Mouse (Mus musculus) MEL (cell line): ENCODE results near the gene Nsmce3. TPM values are rescaled to one million over a fixed set of nuclear protein-coding genes. Genes with fewer than 3 reads are reported as not detected.

Experiments
- DNase-seq: peaks from one replicate; pipeline ENCODE4 v3.0.0; 2011; ENCODE audit warnings: low read depth, low spot score
- H3K27ac ChIP-seq: 2 replicates; pipeline ENCODE4 v1.5.1; 2012; ENCODE audit warnings: low read depth, mild to moderate bottlenecking, control low read depth, low read length, moderate library complexity; ENCODE audit not compliant: control insufficient read depth
- H3K27me3 ChIP-seq, 2 experiments: fragments of 150-350 bp in 1 of 2; sonication (generic) in 1 of 2; 2 replicates each; pipeline ENCODE4 v1.6.1; 2012; ENCODE audit warnings: low read length in 2 of 2, mild to moderate bottlenecking in 2 of 2, improper control_type of control experiment in 1 of 2, moderate library complexity in 1 of 2; ENCODE audit not compliant: insufficient read depth in 2 of 2, control insufficient read depth in 1 of 2
- H3K36me3 ChIP-seq, 2 experiments: 2 replicates each; pipeline ENCODE4 v1.6.1; 2012 to 2014; ENCODE audit warnings: low read length in 2 of 2, improper control_type of control experiment in 1 of 2, inconsistent platforms in 1 of 2, mild to moderate bottlenecking in 1 of 2; ENCODE audit not compliant: insufficient read depth in 2 of 2, control insufficient read depth in 1 of 2
- H3K4me1 ChIP-seq, 2 experiments: fragments of 150-350 bp in 1 of 2; sonication (generic) in 1 of 2; 2 replicates each; pipeline ENCODE4 v1.6.1; 2012; ENCODE audit warnings: low read length in 2 of 2, improper control_type of control experiment in 1 of 2, mild to moderate bottlenecking in 1 of 2; ENCODE audit not compliant: insufficient read depth in 2 of 2, control insufficient read depth in 1 of 2
- H3K4me3 ChIP-seq, 2 experiments: fragments of 150-350 bp in 1 of 2; sonication (generic) in 1 of 2; 2 replicates each; pipeline ENCODE4 v1.5.1; 2012; ENCODE audit warnings: low read depth in 2 of 2, low read length in 2 of 2, mild to moderate bottlenecking in 2 of 2, moderate library complexity in 2 of 2, control low read depth in 1 of 2, improper control_type of control experiment in 1 of 2; ENCODE audit not compliant: control insufficient read depth in 1 of 2, insufficient read depth in 1 of 2
- H3K79me2 ChIP-seq: 2 replicates; pipeline ENCODE4 v1.6.1; 2012; ENCODE audit warnings: mild to moderate bottlenecking, low read length, moderate library complexity; ENCODE audit not compliant: control insufficient read depth, poor library complexity, insufficient read depth
- H3K9ac ChIP-seq: 2 replicates; pipeline ENCODE4 v1.6.1; 2012; ENCODE audit warnings: low read depth, mild to moderate bottlenecking, control low read depth, low read length, moderate library complexity; ENCODE audit not compliant: control insufficient read depth, poor library complexity, severe bottlenecking
- H3K9me3 ChIP-seq: fragments of 150-350 bp; sonication (generic); replicated peaks from 2 replicates; pipeline ENCODE4 v1.6.1; 2012; ENCODE audit warnings: mild to moderate bottlenecking, low read length, improper control_type of control experiment, moderate library complexity; ENCODE audit not compliant: insufficient read depth
- BHLHE40 ChIP-seq: IDR thresholded peaks from 2 replicates; pipeline ENCODE4 v1.6.1; 2012; ENCODE audit warnings: low read depth, mild to moderate bottlenecking, inconsistent platforms, low read length, improper control_type of control experiment, borderline replicate concordance
- CHD2 ChIP-seq: IDR thresholded peaks from 2 replicates; pipeline ENCODE4 v1.6.1; 2011; ENCODE audit warnings: low read length, improper control_type of control experiment
- E2F4 ChIP-seq: IDR thresholded peaks from 2 replicates; pipeline ENCODE4 v1.6.1; 2011; ENCODE audit warnings: low read depth, low read length, improper control_type of control experiment, borderline replicate concordance
- ELF1 ChIP-seq: IDR thresholded peaks from 2 replicates; pipeline ENCODE4 v1.6.1; 2014; ENCODE audit warnings: low read depth, mild to moderate bottlenecking, inconsistent platforms, low read length, improper control_type of control experiment, moderate library complexity
- EP300 ChIP-seq, 2 experiments: IDR thresholded peaks; 2 replicates each; pipeline ENCODE4 v1.6.1; 2011; ENCODE audit warnings: improper control_type of control experiment in 2 of 2, low read length in 2 of 2, low read depth in 1 of 2, mild to moderate bottlenecking in 1 of 2
- GABPA ChIP-seq: IDR thresholded peaks from 2 replicates; pipeline ENCODE4 v1.6.1; 2012; ENCODE audit warnings: low read depth, mild to moderate bottlenecking, inconsistent platforms, low read length, improper control_type of control experiment, moderate library complexity
- HCFC1 ChIP-seq: IDR thresholded peaks from 2 replicates; pipeline ENCODE4 v1.6.1; 2012; ENCODE audit warnings: low read depth, mild to moderate bottlenecking, inconsistent platforms, low read length, improper control_type of control experiment, moderate library complexity
- JUND ChIP-seq: IDR thresholded peaks from 2 replicates; pipeline ENCODE4 v1.6.1; 2011; ENCODE audit warnings: low read depth, mild to moderate bottlenecking, improper control_type of control experiment, low read length
- KAT2A ChIP-seq: conservative IDR thresholded peaks from 2 replicates; pipeline ENCODE4 v1.6.1; 2012; ENCODE audit warnings: low read depth, low read length, improper control_type of control experiment, inconsistent platforms
- MAFK ChIP-seq: IDR thresholded peaks from 2 replicates; pipeline ENCODE4 v1.6.1; 2011; ENCODE audit warnings: low read depth, mild to moderate bottlenecking, low read length, improper control_type of control experiment, borderline replicate concordance
- MAZ ChIP-seq: IDR thresholded peaks from 2 replicates; pipeline ENCODE4 v1.6.1; 2012; ENCODE audit warnings: low read depth, mild to moderate bottlenecking, inconsistent platforms, low read length, improper control_type of control experiment
- NELFE ChIP-seq: IDR thresholded peaks from 2 replicates; pipeline ENCODE4 v1.6.1; 2011; ENCODE audit warnings: low read depth, low read length, improper control_type of control experiment
- POLR2A ChIP-seq, 2 experiments: IDR thresholded peaks; 2 replicates each; pipeline ENCODE4 v1.6.1; 2011 to 2012; ENCODE audit warnings: low read length in 2 of 2, mild to moderate bottlenecking in 2 of 2, control low read depth in 1 of 2, improper control_type of control experiment in 1 of 2, low read depth in 1 of 2, moderate library complexity in 1 of 2; ENCODE audit not compliant: control insufficient read depth in 1 of 2, insufficient read depth in 1 of 2, poor library complexity in 1 of 2
- POLR2AphosphoS5 ChIP-seq: IDR thresholded peaks from 2 replicates; pipeline ENCODE4 v1.6.1; 2012; ENCODE audit warnings: low read depth, borderline replicate concordance, mild to moderate bottlenecking, inconsistent platforms, low read length, moderate library complexity, mixed read lengths
- RCOR1 ChIP-seq: IDR thresholded peaks from 2 replicates; pipeline ENCODE4 v1.6.1; 2012; ENCODE audit warnings: low read depth, mild to moderate bottlenecking, inconsistent platforms, low read length, improper control_type of control experiment
- SIN3A ChIP-seq: IDR thresholded peaks from 2 replicates; pipeline ENCODE4 v1.6.1; 2012; ENCODE audit warnings: low read length, improper control_type of control experiment, inconsistent platforms
- TAL1 ChIP-seq: IDR thresholded peaks from 2 replicates; pipeline ENCODE4 v1.6.1; 2012; ENCODE audit warnings: mild to moderate bottlenecking, inconsistent platforms, low read length, moderate library complexity, mixed read lengths
- TBP ChIP-seq: IDR thresholded peaks from 2 replicates; pipeline ENCODE4 v1.8.0; 2011; ENCODE audit warnings: low read depth, low read length, improper control_type of control experiment
- TCF12 ChIP-seq: IDR thresholded peaks from 2 replicates; pipeline ENCODE4 v1.6.1; 2014; ENCODE audit warnings: low read depth, mild to moderate bottlenecking, inconsistent platforms, low read length, improper control_type of control experiment, moderate library complexity
- USF1 ChIP-seq: IDR thresholded peaks from 2 replicates; pipeline ENCODE4 v1.6.1; 2014; ENCODE audit warnings: low read depth, mild to moderate bottlenecking, inconsistent platforms, low read length, improper control_type of control experiment, moderate library complexity
- ZC3H11A ChIP-seq: IDR thresholded peaks from 2 replicates; pipeline ENCODE4 v1.6.1; 2012; ENCODE audit warnings: low read depth, mild to moderate bottlenecking, inconsistent platforms, low read length, improper control_type of control experiment
- ZNF384 ChIP-seq: IDR thresholded peaks from 2 replicates; pipeline ENCODE4 v1.6.1; 2012; ENCODE audit warnings: low read depth, mild to moderate bottlenecking, inconsistent platforms, low read length, improper control_type of control experiment
- polyA plus RNA-seq, 2 experiments: library from polyadenylated mRNA; stranded (reverse) in 1 of 2; unstranded in 1 of 2; fragments of >175 nt in 1 of 2; fragments of >200 nt in 1 of 2; gene quantifications; 2 replicates each; pipeline versions ENCODE4 v1.2.1 to v1.2.4; 2012; ENCODE audit warnings: low replicate concordance in 2 of 2, low read depth in 1 of 2; ENCODE audit not compliant: insufficient read length in 2 of 2, insufficient read depth in 1 of 2, missing spikeins in 1 of 2
- total RNA-seq: library from RNA; depleted of rRNA; stranded (reverse); fragments of 300-350 nt; gene quantifications from 2 replicates; pipeline ENCODE4 v1.2.3, GENCODE M21; 2012

Nsmce3 gene
- total and polyA plus RNA-seq, 3 experiments, result 9.5 to 9.9 TPM; not detected in 1

GRCm38 (mm10) chr7:64910208-64910607 lies 37.4 kb upstream of the Nsmce3 start:
- no peak overlapping the region for H3K27ac ChIP-seq
- no peak for DNase-seq
- no peak overlapping the region for H3K4me3 ChIP-seq
- H3K36me3 ChIP-seq, result no peaks in the 10 kb centered on the region
- H3K4me1 ChIP-seq, result no peaks in the 10 kb centered on the region
- no peaks in the 10 kb centered on the region for H3K79me2 ChIP-seq
- no peaks in the 10 kb centered on the region for H3K27me3 ChIP-seq
- no peak for TF ChIP-seq KAT2A
- no peak for TF ChIP-seq ZC3H11A
- no peak for TF ChIP-seq NELFE
- no peak for TF ChIP-seq POLR2A (IDR thresholded peaks at IDR 0.05; ENCODE audit: control insufficient read depth in 1 of 2, insufficient read depth in 1 of 2, low read depth in 1 of 2, low read length in 2 of 2, poor library complexity in 1 of 2)
- TF ChIP-seq SIN3A, result no peak
- no peak for TF ChIP-seq TAL1
- no peak for TF ChIP-seq CHD2
- TF ChIP-seq MAZ, result no peak
- TF ChIP-seq BHLHE40, result no peak
- TF ChIP-seq USF1, result no peak
- H3K9me3 ChIP-seq, result no peaks in the 10 kb centered on the region
- H3K9ac ChIP-seq, result no peak overlapping the region

DNA sequence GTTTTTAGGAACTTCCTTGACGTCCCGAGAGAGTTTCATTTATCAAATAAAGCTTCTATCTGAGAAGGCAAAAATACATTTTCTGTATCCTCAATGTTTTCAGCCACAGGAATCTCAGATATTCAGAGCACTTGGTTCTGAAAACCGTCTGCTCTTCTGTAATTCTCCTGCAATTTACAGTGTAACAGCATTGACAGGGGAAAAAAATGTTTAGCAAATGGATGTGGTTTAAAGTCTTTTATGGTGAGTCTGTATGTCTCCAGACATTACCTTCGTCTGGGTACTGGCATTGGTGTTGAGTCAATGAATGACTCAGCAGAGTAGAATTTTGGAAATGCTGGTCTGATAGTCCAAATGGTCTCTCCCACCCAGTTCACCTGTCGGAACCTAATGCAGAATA lies 34.2 kb upstream of the Nsmce3 start:
- TF ChIP-seq RCOR1, result no peak
- no peak for TF ChIP-seq ELF1
- TF ChIP-seq KAT2A, result no peak
- TF ChIP-seq EP300 (IDR thresholded peaks at IDR 0.05; ENCODE audit: low read depth in 1 of 2, low read length in 2 of 2), result no peak
- TF ChIP-seq TBP, result no peak
- TF ChIP-seq ZC3H11A, result no peak
- TF ChIP-seq ZNF384, result no peak
- no peak for TF ChIP-seq HCFC1
- no peak for TF ChIP-seq POLR2AphosphoS5
- Histone ChIP-seq H3K9ac (no peak overlapping the region), H3K4me1 (no peaks in the 10 kb centered on the region), H3K9me3 (no peaks in the 10 kb centered on the region), H3K79me2 (no peaks in the 10 kb centered on the region), H3K4me3 (no peak overlapping the region), H3K36me3 (no peaks in the 10 kb centered on the region), H3K27me3 (no peaks in the 10 kb centered on the region), H3K27ac (no peak overlapping the region)
- DNase-seq, result no peak

DNA sequence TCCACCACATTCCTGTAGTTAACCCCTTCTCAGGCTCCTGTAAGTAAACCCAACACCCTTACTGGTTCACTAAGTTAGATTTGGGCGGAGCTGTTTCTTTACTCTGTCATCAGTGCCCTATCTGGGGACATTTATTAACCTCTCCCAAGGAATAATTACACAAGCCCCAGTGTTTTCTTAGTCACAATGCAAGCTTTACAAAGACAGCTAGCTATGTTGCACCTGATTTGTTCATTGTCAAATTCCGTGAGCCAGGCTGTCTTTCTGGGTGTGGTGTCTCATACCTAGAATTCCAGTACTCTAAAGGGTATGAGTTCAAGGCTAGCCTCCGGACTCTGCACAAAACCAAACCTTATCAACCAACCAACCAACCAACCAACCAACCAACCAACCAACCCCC lies 32.7 kb upstream of the Nsmce3 start:
- no peaks in the 10 kb centered on the region for H3K27me3 ChIP-seq
- TF ChIP-seq MAFK (no peak), E2F4 (no peak), ZC3H11A (no peak), GABPA (no peak), TCF12 (no peak), JUND (no peak)
- TF ChIP-seq, all 39 proteins: peak for 0
- Histone ChIP-seq H3K4me1 (no peaks in the 10 kb centered on the region), H3K79me2 (no peaks in the 10 kb centered on the region), H3K36me3 (no peaks in the 10 kb centered on the region), H3K9me3 (no peaks in the 10 kb centered on the region), H3K27ac (no peak overlapping the region), H3K4me3 (no peak overlapping the region), H3K9ac (no peak overlapping the region)
- no peak for DNase-seq
